Mouse (Mus musculus) WW6 (cell line): ENCODE results near the gene Cdh4.

Source experiments
- DNase-seq: peaks from one replicate; pipeline ENCODE4 v3.0.0-alpha.2; 2013; ENCODE audit warnings: low read depth, low spot score

The Cdh4 gene

GRCm38 (mm10) chr2:179723401-179723800, 281.2 kb downstream of the Cdh4 start:
- no peak for DNase-seq

- DNase-seq = no peak
Measured at GRCm38 (mm10) chr2:179729002-179729401, 286.8 kb downstream of the Cdh4 start.

GRCm38 (mm10) chr2:179729802-179730201, 287.6 kb downstream of the Cdh4 start:
- DNase-seq = no peak

GRCm38 (mm10) chr2:179733141-179733831, 291.1 kb downstream of the Cdh4 start:
- DNase-seq = no peak

GRCm38 (mm10) chr2:179742419-179742818, 300.2 kb downstream of the Cdh4 start:
- no peak for DNase-seq

- DNase-seq = no peak
Measured at GRCm38 (mm10) chr2:179742828-179743227, 300.6 kb downstream of the Cdh4 start.

GRCm38 (mm10) chr2:179746491-179746890, 304.3 kb downstream of the Cdh4 start:
- DNase-seq = no peak

GRCm38 (mm10) chr2:179749399-179749798, 307.2 kb downstream of the Cdh4 start:
- DNase-seq = no peak

- no peak for DNase-seq
Measured at GRCm38 (mm10) chr2:179753811-179754210, 311.6 kb downstream of the Cdh4 start.

- no peak for DNase-seq
Measured at GRCm38 (mm10) chr2:179754776-179755175, 312.5 kb downstream of the Cdh4 start.

- DNase-seq = no peak
Measured at GRCm38 (mm10) chr2:179761718-179762441, 319.6 kb downstream of the Cdh4 start.

GRCm38 (mm10) chr2:179762521-179763305, 320.5 kb downstream of the Cdh4 start:
- DNase-seq = no peak

- no peak for DNase-seq
Measured at GRCm38 (mm10) chr2:179764460-179764859, 322.2 kb downstream of the Cdh4 start.

GRCm38 (mm10) chr2:179766664-179767526, 324.7 kb downstream of the Cdh4 start:
- no peak for DNase-seq

GRCm38 (mm10) chr2:179767527-179767849, 325.3 kb downstream of the Cdh4 start:
- no peak for DNase-seq

- no peak for DNase-seq
Measured at GRCm38 (mm10) chr2:179769137-179769536, 326.9 kb downstream of the Cdh4 start.

GRCm38 (mm10) chr2:179769943-179770342, 327.7 kb downstream of the Cdh4 start:
- DNase-seq = no peak

- DNase-seq = peak; percentile 16
Measured at GRCm38 (mm10) chr2:179774440-179775110, 332.3 kb downstream of the Cdh4 start.

- DNase-seq = no peak
Measured at GRCm38 (mm10) chr2:179775999-179776705, 333.9 kb downstream of the Cdh4 start.

GRCm38 (mm10) chr2:179779266-179779665, 337.0 kb downstream of the Cdh4 start:
- no peak for DNase-seq
